Comparison of ENCODE assay signal across 16 mouse cellular contexts in genomic region chr15:30423146-30423545, GRCm38 (mm10).
"Had no signal": no experiment of that assay in that cellular context is flagged by ENCODE, and none has a peak within 500 bp of the region (broad histone marks: within the 10 kb centered on the region; RNA-seq: fewer than 3 reads in every experiment).

No protein-coding gene starts in this region.

- DNase-seq: cerebellum, postnatal 25 days; cerebellum, postnatal 36 days; embryo, embryonic 11 days; forebrain, postnatal 0 days; gastrocnemius, adult 2 months; gastrocnemius, postnatal 10 days; gastrocnemius, postnatal 14 days; gastrocnemius, postnatal 25 days; gastrocnemius, postnatal 36 days; heart, adult 11 months; heart, adult 18-20 months; heart, adult 2 months had no signal

- ATAC-seq: forebrain, embryonic 13.5 days; forebrain, embryonic 14.5 days; forebrain, embryonic 15.5 days; forebrain, embryonic 16.5 days; forebrain, postnatal 0 days had no signal
